Mouse (Mus musculus): ENCODE measurements around the gene Shc1. TPM values are rescaled to one million over a fixed set of nuclear protein-coding genes. Genes with fewer than 3 reads are reported as not detected.
A peak's percentile ranks its signal among the peaks of the same experiment; 100 is the strongest.
"Not testable (repeated sequence)": the region's sequence is repeated elsewhere in the genome, so short reads cannot be mapped to it uniquely, and the experiment has no call there.

Gene Shc1
- total RNA-seq, 2 experiments from 2014 or later: 12.1 to 12.4 TPM

- DNase-seq: no peak
Measured at GRCm38 (mm10) chr3:89419571-89419970, 1.3 kb downstream of the Shc1 start.

DNA sequence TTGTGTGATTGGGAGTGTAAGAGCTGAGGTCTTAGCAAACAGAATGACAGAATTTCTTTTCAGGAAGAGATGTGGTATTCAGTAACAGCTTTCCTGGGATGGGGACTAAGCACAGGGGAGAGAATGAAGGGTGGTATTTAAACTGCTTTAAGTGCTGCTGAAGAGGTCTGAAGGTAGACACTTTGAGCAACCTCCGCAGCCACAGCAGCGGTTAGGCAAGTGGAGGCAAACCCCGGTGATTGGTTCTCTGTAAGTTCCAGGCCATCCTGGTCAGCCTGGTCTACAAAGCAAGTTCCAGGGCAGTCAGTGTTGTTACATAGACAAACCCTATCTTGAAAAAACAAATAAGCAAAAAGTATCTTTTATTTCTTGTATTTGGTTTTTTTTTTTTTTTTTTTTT, 1.7 kb downstream of the Shc1 start:
- DNase-seq: no peak

GRCm38 (mm10) chr3:89420421-89420820, 2.2 kb downstream of the Shc1 start:
- no peak for DNase-seq

DNA sequence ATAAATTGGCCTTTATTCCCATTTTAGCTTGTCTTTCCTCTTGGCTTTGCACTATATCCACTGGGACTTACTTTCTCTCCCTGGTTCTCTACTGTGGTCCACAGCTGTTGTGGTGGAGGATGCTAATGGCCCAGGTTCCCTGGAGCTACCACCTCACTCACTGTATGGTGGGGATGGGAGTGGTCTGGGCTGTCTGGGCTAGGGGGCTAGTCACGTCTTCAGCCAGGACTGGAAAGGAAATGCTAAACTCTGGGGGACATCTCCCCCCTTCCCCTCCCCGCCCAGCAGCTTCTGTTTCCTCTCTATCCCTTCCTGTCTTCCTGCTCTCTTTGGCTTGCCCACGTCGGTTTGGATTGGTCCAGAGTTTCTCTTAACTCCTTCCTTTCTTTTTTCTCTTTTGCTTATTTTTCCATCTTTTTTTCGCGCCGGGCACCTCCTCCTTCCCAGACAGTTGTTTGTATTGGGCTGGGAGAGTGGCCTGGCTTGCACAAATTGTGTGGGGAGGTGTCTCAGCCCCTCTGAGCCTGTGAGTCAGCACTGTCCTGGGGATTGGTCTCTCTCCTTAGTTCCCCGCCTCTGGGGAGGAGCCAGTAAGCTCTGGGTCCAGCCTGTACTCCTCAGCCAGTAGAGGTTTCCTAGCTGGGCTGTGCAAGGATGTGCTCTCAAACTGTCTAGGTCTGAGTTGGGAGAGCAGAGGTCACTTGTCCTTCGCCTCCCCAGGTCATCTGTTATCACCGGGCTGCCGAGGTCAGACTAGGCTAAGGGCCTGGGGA, 2.9 kb downstream of the Shc1 start:
- peak; percentile 59 to 66 for DNase-seq

GRCm38 (mm10) chr3:89421810-89422473, 3.7 kb downstream of the Shc1 start:
- DNase-seq: no peak

- no peak for DNase-seq
Measured at GRCm38 (mm10) chr3:89422556-89423205, 4.4 kb downstream of the Shc1 start.

DNA sequence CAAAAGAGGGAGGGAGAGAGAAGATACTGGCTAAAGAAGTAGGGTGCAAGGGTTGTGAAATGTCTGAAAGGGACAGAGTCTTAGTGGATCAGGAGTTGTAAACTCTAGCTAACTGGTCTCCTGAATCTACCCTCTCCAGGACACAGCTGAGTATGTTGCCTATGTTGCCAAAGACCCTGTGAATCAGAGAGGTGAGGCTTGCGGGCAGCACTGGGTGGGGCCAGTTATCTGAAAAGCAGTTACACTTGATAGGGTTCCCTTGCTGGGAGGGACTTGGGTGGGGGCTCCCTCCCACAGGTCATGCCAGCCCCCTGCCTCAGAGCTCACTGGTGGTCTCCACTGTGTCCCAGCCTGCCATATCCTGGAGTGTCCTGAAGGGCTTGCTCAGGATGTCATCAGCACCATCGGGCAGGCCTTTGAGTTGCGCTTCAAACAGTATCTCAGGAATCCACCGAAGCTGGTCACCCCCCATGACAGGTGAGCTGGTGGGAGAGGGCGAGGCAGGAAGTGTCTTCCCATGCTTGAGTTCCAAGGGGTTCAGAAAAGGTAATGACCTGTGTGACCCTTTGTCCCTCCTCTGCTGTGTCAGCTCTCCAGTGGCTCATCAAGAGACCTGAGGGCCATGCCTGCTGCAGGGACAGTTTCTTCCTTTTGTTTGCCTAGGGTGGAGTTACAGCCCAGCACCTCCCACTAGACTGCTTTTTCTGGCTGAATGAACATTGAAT, 6.3 kb downstream of the Shc1 start:
- DNase-seq: no peak

DNA sequence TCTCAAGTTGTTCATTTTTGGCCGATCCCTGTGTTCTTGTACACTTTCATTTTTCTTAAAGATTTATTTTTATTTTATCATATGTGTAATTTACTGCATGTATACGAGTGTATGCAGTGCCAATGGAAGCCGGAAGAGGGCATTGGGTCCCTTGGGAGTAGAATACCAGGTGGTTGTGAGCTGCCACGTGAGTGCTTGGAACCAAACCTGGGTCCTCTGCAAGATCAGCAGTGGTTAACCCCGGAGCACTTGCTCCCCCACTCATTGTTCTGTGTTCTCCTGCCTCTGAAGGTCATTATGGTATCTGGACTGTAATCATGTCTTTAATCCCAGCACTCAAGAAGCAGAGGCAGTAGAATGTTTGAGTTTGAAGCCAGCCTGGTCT, 6.9 kb downstream of the Shc1 start:
- no peak for DNase-seq

- DNase-seq: no peak
Measured at GRCm38 (mm10) chr3:89425876-89426275, 7.6 kb downstream of the Shc1 start.

DNA sequence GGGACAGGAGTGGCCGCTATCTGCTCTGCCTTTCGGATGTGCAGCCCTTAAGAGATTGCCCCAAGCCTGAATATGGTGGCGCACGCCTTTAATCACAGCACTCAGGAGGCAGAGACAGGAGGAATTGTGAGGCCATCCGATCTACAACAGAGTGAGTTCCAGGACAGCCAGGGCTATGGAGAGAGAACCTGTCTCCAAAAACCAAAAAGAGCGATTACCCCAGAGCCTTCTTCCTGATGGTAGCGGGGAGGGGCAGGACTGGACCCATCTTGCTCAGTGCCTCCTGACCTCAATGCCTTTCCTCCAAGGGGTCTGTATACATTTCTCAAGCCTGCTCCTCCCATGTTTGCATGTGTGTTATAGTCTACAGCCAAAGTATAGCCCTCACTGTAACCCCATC, 10.8 kb downstream of the Shc1 start:
- DNase-seq: not testable (repeated sequence)

- peak; percentile 96 for DNase-seq
Measured at GRCm38 (mm10) chr3:89430171-89431159, 12.2 kb downstream of the Shc1 start, which contains the start of gene Pygo2. Pygo2 (plus strand) TSS chr3:89430214.

- no peak for DNase-seq
Measured at GRCm38 (mm10) chr3:89432606-89433005, 14.4 kb downstream of the Shc1 start.

GRCm38 (mm10) chr3:89434532-89434931, 16.3 kb downstream of the Shc1 start:
- no peak for DNase-seq

GRCm38 (mm10) chr3:89435041-89435440, 16.8 kb downstream of the Shc1 start:
- DNase-seq: no peak

DNA sequence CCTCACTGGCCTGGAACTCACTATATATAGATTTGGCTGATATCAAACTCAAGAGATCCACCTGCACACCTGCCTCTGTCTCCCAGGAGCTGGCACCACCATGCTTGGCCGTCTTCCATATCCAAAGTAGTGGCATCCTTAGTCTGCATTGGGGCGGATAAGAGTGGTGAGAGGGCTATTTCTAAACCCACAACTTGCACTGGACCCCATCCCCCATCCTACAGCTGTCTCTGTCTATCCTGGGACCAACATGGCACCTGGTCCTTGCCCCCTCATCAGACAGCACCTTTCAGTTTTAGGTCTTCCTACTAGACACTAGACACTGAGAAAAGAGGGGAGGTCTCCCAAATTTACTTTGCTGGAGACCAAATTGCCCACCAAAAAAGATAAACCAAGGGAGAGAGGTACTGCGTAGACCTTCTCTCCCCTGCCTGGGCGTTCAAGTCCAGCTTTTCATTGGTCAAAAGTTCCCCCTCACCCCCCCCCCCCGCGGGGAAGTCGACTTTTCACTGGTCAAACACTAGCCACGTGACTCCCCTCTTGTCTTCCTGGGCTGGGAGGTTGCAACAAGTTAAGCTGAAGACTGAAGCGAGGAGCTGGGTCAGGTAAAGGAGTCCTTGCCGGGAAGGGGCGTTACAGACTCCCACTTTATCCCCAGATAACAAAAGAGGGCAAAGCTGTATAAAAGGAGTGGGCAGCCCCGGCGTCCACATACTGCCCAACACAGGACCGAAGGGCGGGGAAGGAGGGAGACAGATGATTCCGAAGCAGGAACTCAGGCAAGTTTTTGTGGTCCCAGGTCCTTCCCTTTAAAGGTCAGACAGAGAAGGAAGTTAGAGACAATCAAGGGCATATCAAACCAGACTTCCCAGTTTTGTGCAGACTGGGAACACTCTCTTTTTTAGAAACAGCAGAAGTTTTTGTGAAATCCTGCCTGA, 18.2 kb downstream of the Shc1 start, which contains the start of gene Pbxip1:
Pbxip1 (plus strand) TSS at position 531 of the 938 bp plus-strand sequence.
- no peak for DNase-seq

- no peak for DNase-seq
Measured at GRCm38 (mm10) chr3:89437269-89437668, 19.0 kb downstream of the Shc1 start.

GRCm38 (mm10) chr3:89440691-89441090, 22.4 kb downstream of the Shc1 start:
- no peak for DNase-seq

DNA sequence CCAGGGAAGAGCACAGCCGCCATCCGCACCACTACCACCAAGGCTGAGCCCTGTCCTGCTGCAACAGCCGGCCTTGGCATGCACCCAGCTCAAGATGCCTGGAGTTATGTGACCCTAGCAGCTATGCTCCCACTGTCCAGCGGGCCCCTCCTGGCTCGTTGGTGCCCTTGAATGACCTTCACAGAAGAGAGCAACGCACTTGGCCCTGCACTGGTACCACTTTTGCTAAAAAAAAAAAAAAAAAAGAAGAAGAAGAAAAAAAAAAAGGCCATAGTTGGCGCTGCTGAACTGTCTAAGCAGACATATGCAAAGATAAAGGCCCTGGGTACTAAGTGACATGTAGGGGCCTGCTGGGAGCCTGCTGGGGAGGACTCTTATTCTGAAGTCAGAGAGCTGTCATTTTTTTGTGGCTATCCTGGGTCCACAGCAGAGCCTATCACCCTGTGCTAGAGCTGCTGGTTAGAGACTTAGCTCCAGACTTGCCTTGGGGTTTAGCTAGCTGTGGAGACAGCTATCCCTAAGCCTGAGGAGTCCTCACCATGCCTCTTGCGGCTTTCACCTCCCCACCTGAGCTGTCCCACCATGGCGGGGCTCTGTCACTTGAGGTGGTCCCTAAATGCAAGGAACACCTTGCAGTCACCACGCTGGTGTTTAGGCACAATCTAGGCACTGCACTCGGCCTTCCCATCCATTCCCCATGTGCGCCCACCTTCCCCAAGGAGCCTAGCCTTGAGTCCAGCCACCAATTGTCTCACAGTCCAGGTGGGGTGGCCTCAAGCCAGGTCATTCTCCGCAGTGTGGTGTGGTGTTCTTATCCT, 30.7 kb downstream of the Shc1 start:
- DNase-seq: no peak

- DNase-seq: peak; percentile 67 to 69
Measured at GRCm38 (mm10) chr3:89449541-89449940, 31.3 kb downstream of the Shc1 start.
